Mouse (Mus musculus) forebrain, embryonic 11.5 days (tissue): Measurements from ENCODE around the gene Palld. TPM values are rescaled to one million over a fixed set of nuclear protein-coding genes. Genes with fewer than 3 reads are reported as not detected.

Experiments used
- ATAC-seq: fragments of 200-750 bp; cut with Nextera tagmentation; replicated peaks from 2 replicates; pipeline ENCODE4 v1.8.0; 2017; ENCODE audit warnings: moderate TSS enrichment; ENCODE audit not compliant: low FRiP score
- DNase-seq: peaks from one replicate; pipeline ENCODE4 v3.0.0-alpha.2; 2017; ENCODE audit warnings: low spot score
- H3K27ac ChIP-seq: fragments of 300-500 bp; sonication (generic); 2 replicates; pipeline ENCODE4 v1.5.1; 2014; ENCODE audit warnings: low read depth, low read length
- H3K27me3 ChIP-seq: fragments of 300-500 bp; sonication (generic); 2 replicates; pipeline ENCODE4 v1.6.1; 2014; ENCODE audit warnings: mild to moderate bottlenecking, low read length, mixed read lengths; ENCODE audit not compliant: control insufficient read depth, insufficient read depth
- H3K36me3 ChIP-seq: fragments of 300-500 bp; sonication (generic); 2 replicates; pipeline ENCODE4 v1.6.1; 2014; ENCODE audit warnings: mild to moderate bottlenecking, low read length, moderate library complexity, mixed read lengths; ENCODE audit not compliant: control insufficient read depth, insufficient read depth
- H3K4me1 ChIP-seq: fragments of 300-500 bp; sonication (generic); replicated peaks from 2 replicates; pipeline ENCODE4 v1.6.1; 2014; ENCODE audit warnings: low read length, mixed read lengths; ENCODE audit not compliant: control insufficient read depth, insufficient read depth
- H3K4me2 ChIP-seq: fragments of 300-500 bp; sonication (generic); 2 replicates; pipeline ENCODE4 v1.6.1; 2014; ENCODE audit warnings: low read depth, mild to moderate bottlenecking, low read length, moderate library complexity, mixed read lengths; ENCODE audit not compliant: severe bottlenecking
- H3K4me3 ChIP-seq: fragments of 300-500 bp; sonication (generic); 2 replicates; pipeline ENCODE4 v1.5.1; 2014; ENCODE audit warnings: low read depth, low read length
- H3K9ac ChIP-seq: fragments of 300-500 bp; sonication (generic); 2 replicates; pipeline ENCODE4 v1.6.1; 2014; ENCODE audit warnings: low read length
- H3K9me3 ChIP-seq: fragments of 300-500 bp; sonication (generic); 2 replicates; pipeline ENCODE4 v1.6.1; 2016; ENCODE audit warnings: low read length, mixed read lengths; ENCODE audit not compliant: control insufficient read depth
- WGBS: fragments of 180-500 bp; shearing (Covaris S2); extraction: QIAGEN DNeasy Blood & Tissue Kit; methylation state at CpG from one replicate; pipeline ENCODE4 v1.1.7; 2014; 5-methylcytosine and 5-hydroxymethylcytosine counted together
- polyA plus RNA-seq: library from polyadenylated mRNA; unstranded; fragments of >200 nt; fragmentation: Nextera tagmentation; extraction: Ambion mirVana; gene quantifications from 2 replicates; pipeline ENCODE4 v1.2.1, GENCODE M21; 2014

The Palld gene
- polyA plus RNA-seq, 1 experiment from 2014 or later = 56.7 TPM

DNA sequence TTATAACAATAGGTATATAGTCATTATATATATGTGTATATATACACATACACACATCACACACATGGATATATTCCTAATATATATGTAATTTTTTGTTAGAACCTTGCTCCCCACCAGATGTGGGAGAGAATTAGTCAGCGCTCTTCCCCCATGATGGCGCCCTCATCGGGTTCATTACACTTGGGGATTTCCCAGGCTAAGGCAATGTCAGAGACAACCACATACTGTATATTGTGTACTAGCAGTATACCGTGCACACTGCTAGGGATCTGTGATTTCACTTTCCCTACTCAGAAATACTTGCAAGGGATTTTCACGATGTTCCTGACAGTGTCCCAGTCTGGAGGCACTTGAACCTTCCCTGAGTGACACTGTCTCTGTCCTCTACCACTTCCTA lies 341.3 kb downstream of the Palld start:
- Histone ChIP-seq H3K27me3 (no peaks in the 10 kb centered on the region), H3K27ac (no peak overlapping the region), H3K4me3 (no peak overlapping the region), H3K9me3 (no peaks in the 10 kb centered on the region), H3K36me3 (no peaks in the 10 kb centered on the region), H3K4me2 (no peak overlapping the region), H3K9ac (no peak overlapping the region), H3K4me1 (no peaks in the 10 kb centered on the region)
- 96% methylated on average over 5 of the region's 5 CpGs for whole genome bisulfite sequencing
- ATAC-seq (no peak), DNase-seq (no peak)

DNA sequence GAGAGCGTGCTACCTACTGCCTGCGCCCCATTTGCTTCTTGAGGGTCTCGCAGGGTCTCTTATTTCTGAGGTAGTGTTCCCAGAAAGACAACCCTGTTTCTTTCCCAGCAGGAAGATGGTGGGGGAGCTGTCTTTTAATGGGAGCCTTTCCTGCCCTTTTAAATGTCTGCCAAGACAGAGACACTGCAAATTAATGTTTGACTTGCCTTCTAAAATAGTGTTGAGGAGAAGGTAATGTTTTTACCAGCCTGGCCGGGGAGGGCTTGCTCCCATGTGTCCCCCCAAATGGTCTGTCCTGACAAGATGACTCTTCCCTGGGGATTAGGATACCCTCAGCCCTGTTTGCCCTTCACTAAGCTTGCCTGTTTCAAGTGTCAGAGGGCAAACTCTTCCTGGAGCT lies 342.5 kb downstream of the Palld start:
- ATAC-seq (no peak), DNase-seq (no peak)
- Histone ChIP-seq H3K9me3 (no peaks in the 10 kb centered on the region), H3K4me3 (no peak overlapping the region), H3K4me1 (no peaks in the 10 kb centered on the region; the same call in 1 of the 2 replicates), H3K4me2 (no peak overlapping the region), H3K27me3 (no peaks in the 10 kb centered on the region), H3K36me3 (no peaks in the 10 kb centered on the region), H3K9ac (no peak overlapping the region), H3K27ac (no peak overlapping the region)
- 92% methylated on average over 4 of the region's 4 CpGs for WGBS

DNA sequence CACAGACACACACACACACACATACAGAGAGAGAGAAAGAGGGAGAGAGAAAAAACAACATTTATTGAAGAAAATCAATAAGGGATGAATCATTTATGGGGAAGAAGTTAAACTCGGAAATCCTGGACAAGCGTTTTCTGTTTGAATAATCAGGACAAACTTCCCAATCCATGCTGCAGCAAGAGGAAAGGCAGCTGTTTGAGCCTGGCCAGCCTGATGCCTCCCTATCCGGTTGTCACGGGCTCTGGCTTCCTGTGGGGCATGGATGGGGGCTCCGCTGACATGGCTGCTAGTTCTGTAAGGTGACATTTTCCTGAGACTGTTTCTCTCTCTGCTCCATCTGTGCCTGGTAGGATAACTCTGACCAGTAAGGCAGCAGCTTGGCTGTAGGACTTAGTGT lies 343.0 kb downstream of the Palld start:
- no peaks in the 10 kb centered on the region for H3K9me3 ChIP-seq
- 92% methylated on average over 5 of the region's 5 CpGs for WGBS
- H3K4me1 ChIP-seq = no peaks in the 10 kb centered on the region; the same call in 1 of the 2 replicates

DNA sequence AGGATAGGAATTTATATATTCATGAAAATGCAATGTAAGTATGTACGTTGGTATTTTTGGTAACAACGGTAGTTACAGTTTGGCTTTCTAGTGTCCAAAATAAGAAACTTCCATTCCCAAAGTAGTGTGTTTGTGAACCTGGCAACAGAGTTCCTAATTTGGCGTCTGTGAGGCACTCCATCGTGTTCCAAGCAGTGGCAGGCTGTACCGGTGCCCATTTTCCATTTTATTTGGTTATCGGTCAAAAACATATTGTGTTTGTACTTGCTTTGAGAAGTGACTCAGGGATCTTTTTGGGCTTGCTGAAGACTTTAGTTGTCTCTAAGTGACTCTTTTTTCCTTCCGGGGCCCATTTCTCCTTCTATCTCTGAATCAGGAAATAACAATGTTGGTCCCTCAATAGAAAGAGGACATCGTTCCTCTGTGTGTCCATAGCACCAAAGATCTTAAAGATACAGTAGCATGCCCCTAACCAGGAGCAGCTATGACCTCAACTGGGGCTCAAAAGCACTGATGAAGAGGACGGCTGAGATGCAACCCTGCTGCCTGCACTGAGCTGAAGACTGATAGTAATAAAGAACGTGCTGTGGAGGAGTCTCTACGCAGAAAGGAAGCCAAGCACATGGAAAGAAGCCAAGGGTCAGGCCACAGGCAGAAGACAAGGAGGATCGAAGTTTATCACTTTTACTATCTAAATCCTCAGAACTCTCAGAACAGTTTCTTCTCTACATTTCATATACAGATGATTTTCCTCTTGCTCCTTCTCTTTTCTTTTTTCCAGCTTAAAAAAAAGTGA lies 344.2 kb downstream of the Palld start:
- Histone ChIP-seq H3K9ac (no peak overlapping the region), H3K4me2 (no peak overlapping the region), H3K27me3 (no peaks in the 10 kb centered on the region), H3K4me1 (no peaks in the 10 kb centered on the region; the same call in 1 of the 2 replicates), H3K4me3 (no peak overlapping the region), H3K36me3 (no peaks in the 10 kb centered on the region), H3K9me3 (no peaks in the 10 kb centered on the region), H3K27ac (no peak overlapping the region)
- WGBS = 93% methylated on average over 12 of the region's 12 CpGs
- no peak for DNase-seq
- no peak for ATAC-seq

More for the DNA sequence above, 343.0 kb downstream of the Palld start:
- DNase-seq = no peak
- H3K27ac ChIP-seq = no peak overlapping the region
- no peak for ATAC-seq
- H3K4me2 ChIP-seq = no peak overlapping the region
- no peak overlapping the region for H3K4me3 ChIP-seq
- no peaks in the 10 kb centered on the region for H3K36me3 ChIP-seq
- H3K9ac ChIP-seq = no peak overlapping the region
- H3K27me3 ChIP-seq = no peaks in the 10 kb centered on the region

DNA sequence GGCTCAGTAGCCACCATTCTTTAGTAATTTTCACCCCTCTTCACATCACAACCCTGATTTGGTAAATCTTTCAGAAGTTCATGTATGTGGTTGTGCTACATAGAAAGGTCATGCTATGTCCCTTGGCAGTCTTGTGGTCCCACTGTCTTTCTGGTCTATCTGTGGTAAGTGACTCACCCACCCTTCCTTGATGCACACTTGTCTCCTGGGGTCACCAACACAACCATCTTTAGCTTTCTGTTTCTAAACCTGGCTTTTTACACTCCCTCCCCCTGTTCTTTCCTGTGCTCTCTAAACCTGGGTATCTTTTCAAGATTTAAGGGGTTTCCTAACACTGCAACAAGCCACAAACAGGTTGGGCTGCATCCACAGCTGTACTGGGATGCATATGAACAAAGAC lies 345.5 kb downstream of the Palld start:
- Histone ChIP-seq H3K4me2 (no peak overlapping the region), H3K4me3 (no peak overlapping the region), H3K9ac (no peak overlapping the region), H3K27me3 (no peaks in the 10 kb centered on the region), H3K9me3 (no peaks in the 10 kb centered on the region), H3K36me3 (no peaks in the 10 kb centered on the region), H3K27ac (no peak overlapping the region), H3K4me1 (peaks cover 2% of the 10 kb centered on the region; the same call in 1 of the 2 replicates)
- DNase-seq (no peak), ATAC-seq (no peak)

DNA sequence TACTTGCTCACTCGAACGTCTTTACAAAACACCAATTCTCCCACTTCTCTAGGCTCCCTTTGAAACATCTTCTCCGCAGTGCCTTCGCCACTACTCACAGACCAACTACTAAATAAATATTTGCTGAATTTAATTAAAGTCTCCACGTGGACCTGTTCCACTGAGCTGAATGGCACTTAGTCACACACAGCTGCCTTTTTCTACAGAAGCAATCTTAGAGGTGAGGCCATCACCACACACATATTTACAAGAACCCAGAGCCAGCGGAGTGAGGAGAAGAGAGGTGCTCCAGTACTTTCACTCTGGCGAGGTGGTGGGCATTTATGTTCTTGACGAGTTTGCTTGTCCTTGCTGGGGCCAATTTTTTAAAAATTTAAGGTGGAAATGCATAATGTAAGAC lies 346.3 kb downstream of the Palld start:
- no peaks in the 10 kb centered on the region for H3K9me3 ChIP-seq
- no peak overlapping the region for H3K27ac ChIP-seq
- H3K9ac ChIP-seq = no peak overlapping the region
- no peaks in the 10 kb centered on the region for H3K27me3 ChIP-seq
- no peak overlapping the region for H3K4me2 ChIP-seq
- H3K36me3 ChIP-seq = no peaks in the 10 kb centered on the region
- 74% methylated on average over 8 of the region's 8 CpGs for WGBS
- no peak overlapping the region for H3K4me3 ChIP-seq
- DNase-seq (no peak), ATAC-seq (no peak)
- H3K4me1 ChIP-seq = peaks cover 2% of the 10 kb centered on the region; the same call in 1 of the 2 replicates

DNA sequence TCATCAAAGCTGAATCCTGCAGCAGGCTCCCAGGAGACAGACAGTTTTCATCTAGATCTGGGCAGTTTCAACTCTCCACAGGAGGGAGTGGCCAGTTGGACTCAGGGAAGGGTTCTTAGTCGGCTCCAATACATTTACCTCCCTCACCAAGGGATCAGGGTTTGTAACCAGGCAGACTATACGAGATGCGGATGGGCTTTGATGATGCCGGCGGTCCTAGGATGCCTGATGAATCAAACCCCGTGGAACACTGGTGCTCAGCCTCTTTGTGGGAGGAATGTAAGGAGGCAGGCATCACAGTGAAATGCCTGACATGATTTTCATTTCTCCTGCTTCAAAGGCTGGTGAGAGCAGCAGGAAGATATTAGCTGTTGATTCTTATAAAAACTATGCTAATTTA lies 347.1 kb downstream of the Palld start:
- Histone ChIP-seq H3K9ac (no peak overlapping the region), H3K27ac (no peak overlapping the region), H3K36me3 (no peaks in the 10 kb centered on the region), H3K27me3 (no peaks in the 10 kb centered on the region), H3K9me3 (no peaks in the 10 kb centered on the region), H3K4me1 (peaks cover 2% of the 10 kb centered on the region; the same call in 1 of the 2 replicates), H3K4me2 (no peak overlapping the region), H3K4me3 (no peak overlapping the region)
- WGBS = 57% methylated on average over 6 of the region's 6 CpGs
- no peak for DNase-seq
- 0 out of 2 replicates have a peak, but pooled peaks have one; percentile 27 for ATAC-seq

DNA sequence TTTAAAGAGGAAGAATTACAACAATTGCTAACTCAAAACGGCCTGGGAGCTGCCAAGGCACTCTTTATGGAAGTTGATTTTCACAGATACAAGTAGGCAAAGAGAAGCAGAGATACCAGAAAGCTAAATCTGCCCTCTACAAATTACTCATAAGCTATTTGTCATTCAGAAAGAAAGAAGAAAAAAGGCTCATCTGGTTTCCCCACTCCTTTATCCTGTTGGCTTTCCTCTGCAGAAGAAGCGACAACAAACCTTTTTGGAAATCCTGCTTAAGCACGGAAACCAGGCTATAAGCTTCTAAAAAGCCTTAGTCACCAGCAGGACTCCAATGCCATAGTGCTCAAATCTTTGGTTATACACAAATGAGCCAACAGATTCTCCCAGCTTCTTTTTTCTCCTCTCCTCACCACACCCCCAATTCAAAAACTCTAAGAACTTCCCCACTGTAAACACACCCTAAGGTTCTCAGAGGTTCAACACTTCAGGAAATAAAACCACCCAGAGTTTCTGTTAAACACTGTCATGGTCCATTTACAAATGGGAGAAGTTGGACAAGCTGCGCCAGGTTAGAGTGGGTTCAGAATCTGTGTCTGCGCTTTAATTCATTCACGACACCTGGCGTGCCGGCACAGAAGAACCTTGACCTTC lies 349.6 kb downstream of the Palld start:
- Histone ChIP-seq H3K9me3 (peaks cover 8% of the 10 kb centered on the region), H3K27ac (no peak overlapping the region), H3K4me2 (no peak overlapping the region), H3K9ac (no peak overlapping the region), H3K4me3 (no peak overlapping the region), H3K4me1 (peaks cover 2% of the 10 kb centered on the region; the same call in 1 of the 2 replicates), H3K27me3 (no peaks in the 10 kb centered on the region), H3K36me3 (peaks cover 18% of the 10 kb centered on the region)
- ATAC-seq (no peak), DNase-seq (no peak)
- 81% methylated on average over 8 of the region's 8 CpGs for WGBS
